Mouse (Mus musculus): Measurements from ENCODE around the gene Nt5c.
A peak's percentile ranks its signal among the peaks of the same experiment; 100 is the strongest.

Nt5c gene

DNA sequence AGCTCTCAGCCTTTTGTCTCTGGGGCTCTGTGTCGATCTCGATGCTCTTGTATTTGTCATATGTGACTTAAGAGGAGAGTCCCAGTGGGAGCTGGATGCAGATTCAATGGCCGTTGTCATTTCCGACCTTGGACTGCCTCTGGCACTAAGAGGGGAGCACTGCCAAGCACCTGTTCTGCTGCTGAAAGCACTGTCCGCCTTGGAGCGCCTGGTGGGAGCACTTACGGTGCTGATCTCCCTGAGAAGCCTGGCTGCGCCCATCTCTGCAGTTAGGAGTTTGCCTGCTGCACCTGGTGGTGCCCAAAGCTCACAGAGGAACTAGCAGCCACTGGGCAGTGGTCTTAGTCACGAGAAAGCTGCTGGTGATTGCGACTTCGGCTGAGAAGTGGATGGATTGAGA, 8.4 kb downstream of the Nt5c start:
- no peak for TF ChIP-seq GATA4 (IDR thresholded peaks at IDR 0.05; ENCODE audit: insufficient replicate concordance, low read length)

DNA sequence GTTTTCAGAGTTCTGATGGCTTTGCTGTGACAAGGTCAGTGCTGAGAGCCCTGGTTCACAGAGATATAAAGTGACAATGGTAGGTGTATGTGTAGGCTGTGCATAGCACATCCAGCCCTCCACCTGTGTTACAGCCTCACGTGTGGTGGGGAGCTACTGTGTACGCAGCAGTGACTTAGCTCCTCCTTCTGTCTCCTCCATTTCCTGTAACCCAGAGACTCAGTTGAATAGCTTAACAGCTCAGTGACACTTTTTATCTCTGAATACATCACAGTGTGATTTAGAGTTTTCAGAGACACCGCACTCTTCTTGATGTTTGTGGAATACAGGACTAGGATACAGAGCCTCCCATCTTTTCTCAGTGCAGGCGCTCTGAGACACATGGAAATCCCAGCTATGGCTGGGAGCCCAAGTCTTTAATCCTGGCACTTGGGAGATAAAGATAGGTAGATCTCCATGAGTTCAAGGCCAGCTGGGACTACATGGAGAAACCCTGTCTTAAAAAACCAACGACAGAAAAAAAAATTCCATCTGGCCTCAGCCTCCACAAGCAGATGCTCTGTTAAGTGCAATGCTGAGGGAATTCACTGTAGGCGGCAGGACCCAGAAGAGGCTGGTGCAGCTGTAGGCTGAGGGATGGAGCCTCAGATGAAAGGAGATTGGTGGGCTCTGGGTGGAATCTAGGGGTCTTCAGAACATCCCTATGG, 10.0 kb downstream of the Nt5c start:
- no peak for TF ChIP-seq GATA4 (IDR thresholded peaks at IDR 0.05; ENCODE audit: insufficient replicate concordance, low read length)

DNA sequence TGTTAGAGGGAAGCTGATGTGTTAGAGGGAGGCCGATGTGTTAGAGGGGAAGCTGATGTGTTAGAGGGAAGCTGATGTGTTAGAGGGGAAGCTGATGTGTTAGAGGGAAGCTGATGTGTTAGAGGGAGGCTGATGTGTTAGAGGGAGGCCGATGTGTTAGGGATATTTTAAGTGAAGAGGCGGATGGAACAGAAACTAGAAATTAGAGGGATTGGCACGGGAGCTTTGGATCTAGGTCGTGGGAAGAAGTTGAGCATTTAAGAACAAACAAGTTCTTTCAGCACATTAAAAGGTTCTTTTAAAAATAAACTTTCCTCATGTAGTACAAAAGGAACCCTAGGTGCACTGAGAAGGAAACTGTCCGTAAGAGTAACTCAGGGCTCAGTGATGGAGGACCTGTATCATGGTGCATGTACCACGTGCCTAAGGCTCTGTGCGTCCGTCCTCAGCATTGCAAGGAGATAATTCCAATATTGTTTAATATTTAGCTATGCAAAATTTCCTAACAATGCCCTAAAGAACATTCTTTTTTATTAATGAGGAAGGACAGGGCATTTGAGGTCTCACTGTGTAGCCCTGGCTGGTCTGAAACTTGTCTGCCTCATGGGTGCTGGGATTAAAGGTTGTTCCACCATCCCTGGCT, 13.2 kb downstream of the Nt5c start:
- no peak for TF ChIP-seq GATA4 (IDR thresholded peaks at IDR 0.05; ENCODE audit: insufficient replicate concordance, low read length)

DNA sequence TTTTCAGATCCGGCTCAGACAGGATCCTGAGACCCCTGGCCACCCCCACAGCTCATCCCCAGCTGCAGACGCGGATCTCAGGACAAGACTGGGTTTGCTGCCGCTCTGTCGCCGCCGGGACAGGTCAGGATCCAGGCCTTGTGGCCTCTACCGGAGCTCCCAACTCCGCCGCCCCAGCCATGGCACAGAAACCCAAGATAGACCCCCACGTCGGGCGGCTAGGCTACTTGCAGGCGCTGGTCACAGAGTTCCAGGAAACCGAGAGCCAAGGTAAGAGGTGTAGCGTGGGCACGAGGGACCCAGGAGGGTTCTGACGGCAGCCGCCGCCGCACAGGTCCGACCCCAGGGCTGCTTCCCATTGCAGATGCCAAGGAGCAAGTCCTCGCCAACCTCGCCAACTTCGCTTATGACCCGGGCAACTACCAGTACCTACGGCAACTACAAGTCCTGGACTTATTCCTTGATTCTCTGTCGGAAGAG, 15.9 kb downstream of the Nt5c start:
- no peak for TF ChIP-seq GATA4 (IDR thresholded peaks at IDR 0.05; ENCODE audit: insufficient replicate concordance, low read length)

DNA sequence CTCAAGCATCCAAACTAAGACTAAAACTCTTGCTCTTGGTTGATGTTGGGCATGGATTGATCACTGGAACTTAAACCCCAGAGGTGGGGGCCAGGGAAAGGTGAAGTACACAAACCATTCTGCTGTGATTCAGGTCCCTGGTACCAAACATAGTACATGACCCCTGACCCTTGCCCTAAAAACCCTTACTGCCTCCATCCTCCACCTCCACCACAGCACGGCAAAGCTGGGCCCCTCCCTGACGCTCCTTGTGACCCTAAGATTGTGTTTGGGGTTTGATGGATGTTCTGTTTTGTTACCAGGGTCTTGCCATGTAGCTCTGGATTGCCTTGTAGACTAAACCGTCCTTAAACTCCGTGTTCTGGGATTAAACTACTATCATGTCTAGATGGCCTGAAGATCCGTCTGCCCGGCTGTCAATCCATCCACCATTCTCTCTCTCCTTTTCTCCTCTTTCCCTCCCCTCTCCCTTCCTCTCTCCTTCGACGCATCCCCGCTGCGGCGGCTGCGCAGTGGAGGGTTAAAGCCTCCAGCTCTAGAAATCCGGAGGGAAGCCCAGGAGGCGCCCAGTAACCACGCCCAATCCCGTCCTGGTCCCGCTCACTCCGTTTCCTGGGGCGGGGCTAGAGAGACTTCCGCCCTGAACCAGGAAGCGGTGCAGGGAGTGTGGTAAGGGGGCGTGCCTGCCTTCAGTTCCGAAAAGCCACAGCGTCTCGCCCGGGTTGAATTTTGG, 16.5 kb downstream of the Nt5c start, which contains the start of gene Armc7:
Armc7 (plus strand) TSS at position 643 of the 733 bp plus-strand sequence.
- no peak for TF ChIP-seq GATA4 (IDR thresholded peaks at IDR 0.05; ENCODE audit: insufficient replicate concordance, low read length)

DNA sequence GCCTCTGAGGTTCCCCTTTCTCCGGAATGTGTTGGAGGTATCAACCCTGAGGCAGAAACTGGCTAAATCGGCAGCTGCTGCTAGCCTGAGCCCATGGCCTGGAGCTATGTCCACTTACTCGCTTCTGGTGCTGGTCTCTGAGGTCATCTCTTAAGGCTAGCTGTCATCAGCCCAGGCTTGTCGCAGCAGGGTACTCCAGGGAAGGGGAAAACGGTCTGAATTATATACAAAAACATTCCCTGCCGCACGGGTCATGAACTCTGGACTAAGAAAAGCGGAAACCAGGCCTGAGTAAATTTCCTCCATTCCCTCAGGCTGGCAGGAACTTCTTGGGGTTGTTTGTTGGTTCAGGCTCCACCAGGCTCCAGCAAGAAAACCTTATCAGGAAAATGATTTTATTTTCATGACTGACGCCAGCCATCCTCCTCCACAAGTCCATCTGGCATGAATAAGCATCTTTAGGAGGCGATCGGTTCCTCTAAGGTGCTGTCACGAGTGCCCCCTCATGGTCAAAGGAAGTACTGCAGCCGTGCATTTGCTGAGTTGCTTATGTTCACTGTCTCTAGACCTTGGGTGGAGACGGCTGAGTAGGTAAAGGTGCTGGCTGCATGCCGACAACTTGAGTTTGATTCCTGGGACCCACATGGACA, 17.9 kb downstream of the Nt5c start:
- peak; percentile 81 for TF ChIP-seq GATA4 (IDR thresholded peaks at IDR 0.05; ENCODE audit: insufficient replicate concordance, low read length)

DNA sequence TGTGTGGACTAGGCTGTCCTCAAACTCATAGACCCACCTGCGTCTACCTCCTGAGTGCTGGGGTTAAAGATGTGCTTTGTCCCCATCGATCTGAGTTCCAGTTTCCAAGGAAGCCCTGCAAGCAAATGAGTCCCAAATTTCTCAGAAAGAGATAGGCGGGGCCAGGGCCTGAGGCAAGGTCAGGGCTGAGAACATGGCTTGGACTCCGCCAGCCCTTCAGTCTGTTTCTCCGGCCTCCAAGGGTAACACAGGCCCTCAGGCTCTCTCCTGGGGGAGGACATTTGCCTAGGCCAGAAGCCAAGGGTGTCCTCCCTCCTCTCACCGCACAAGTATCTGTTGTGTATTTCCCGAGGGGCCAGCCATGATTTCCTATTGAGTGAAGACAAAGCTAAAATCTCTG, 19.5 kb downstream of the Nt5c start:
- TF ChIP-seq GATA4 (IDR thresholded peaks at IDR 0.05; ENCODE audit: insufficient replicate concordance, low read length): no peak

DNA sequence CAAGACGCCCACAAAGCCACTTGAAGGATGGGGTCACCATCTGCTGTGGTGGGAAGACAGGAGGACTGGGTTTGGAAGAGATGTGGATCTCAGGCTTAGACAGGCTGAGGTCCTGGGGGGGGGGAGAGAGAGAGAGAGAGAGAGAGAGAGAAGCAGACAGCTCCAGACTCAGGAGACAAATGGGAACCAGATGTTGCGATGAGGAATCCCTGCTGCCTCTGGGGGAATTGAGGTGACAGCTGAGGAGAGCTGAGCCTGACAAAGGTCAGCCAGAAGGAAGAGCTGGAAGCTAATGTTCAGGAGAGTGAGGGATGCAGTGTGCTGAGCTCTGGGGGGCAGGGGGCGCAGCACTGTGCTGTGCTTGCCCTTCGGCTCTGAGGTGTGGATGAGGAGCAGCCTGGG, 24.4 kb downstream of the Nt5c start:
- no peak for TF ChIP-seq GATA4 (IDR thresholded peaks at IDR 0.05; ENCODE audit: insufficient replicate concordance, low read length)

DNA sequence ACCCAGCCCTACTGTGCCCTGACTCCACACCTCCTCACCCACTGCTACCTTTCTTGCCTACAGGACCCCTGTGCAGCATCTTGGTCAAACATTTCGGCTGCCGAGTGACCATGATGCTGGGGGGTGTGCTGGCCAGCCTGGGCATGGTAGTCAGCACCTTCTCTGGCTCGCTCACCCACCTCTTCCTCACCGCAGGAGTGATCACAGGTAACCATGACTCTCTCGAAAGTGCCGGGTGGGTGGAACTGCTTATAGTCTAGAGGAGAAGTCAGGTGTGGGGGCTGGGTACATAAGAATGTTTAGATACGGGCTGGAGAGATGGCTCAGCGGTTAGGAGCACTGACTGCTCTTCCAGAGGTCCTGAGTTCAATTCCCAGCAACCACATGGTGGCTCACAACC, 26.8 kb downstream of the Nt5c start:
- no peak for TF ChIP-seq GATA4 (IDR thresholded peaks at IDR 0.05; ENCODE audit: insufficient replicate concordance, low read length)

DNA sequence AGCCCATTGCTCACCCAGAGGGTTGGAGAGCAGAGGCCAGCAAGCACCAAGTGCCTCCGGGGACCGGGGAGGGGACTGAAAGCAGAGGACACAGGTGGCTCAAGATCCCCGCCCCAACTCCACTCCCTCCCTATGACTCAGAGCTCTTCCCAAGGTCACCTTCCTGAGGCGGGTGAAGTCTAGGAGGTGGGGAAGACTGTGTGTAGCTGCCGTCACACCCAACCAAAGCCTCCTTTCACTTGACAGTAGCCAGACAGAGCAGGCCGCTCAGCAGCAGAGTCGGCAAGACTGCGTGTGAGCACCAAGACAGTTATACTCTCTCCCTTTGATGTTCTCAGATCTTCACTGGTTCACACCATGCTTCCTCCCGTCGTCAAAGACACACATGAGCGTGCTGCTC, 28.3 kb downstream of the Nt5c start:
- TF ChIP-seq GATA4 (IDR thresholded peaks at IDR 0.05; ENCODE audit: insufficient replicate concordance, low read length): no peak

DNA sequence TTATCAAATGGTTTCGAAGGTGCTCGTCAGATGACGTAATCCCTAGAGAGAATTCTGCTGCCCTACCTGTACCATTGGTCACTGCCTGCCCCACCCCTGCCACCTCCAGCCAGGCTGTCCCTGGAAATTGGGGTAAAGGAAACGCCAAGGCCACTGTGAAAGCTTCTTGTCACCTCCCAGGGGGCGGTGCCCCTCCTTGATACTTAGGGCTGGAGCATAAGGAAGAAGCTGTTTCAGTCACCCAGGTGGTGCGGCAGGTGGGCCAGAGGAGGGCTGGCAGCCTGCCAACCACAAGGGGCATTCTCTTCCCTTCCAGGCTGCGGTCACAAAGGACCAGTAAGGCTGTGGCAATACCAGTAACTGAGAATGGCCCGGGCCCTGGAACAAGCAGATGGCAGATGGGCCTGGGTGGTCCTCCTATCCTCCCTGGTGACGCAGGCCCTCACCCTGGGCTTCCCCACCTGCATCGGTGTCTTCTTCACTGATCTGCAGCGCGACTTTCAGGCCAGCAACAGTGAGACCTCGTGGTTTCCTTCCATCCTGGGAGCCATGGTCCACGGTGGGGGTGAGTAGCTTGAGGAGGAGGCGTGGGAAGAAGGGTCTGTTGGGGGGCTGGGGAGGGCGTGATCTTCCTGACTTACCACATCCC, 29.3 kb downstream of the Nt5c start, which contains the start of gene Slc16a5:
Slc16a5 (plus strand) TSS at position 232 of the 649 bp plus-strand sequence.
- no peak for TF ChIP-seq GATA4 (IDR thresholded peaks at IDR 0.05; ENCODE audit: insufficient replicate concordance, low read length)

DNA sequence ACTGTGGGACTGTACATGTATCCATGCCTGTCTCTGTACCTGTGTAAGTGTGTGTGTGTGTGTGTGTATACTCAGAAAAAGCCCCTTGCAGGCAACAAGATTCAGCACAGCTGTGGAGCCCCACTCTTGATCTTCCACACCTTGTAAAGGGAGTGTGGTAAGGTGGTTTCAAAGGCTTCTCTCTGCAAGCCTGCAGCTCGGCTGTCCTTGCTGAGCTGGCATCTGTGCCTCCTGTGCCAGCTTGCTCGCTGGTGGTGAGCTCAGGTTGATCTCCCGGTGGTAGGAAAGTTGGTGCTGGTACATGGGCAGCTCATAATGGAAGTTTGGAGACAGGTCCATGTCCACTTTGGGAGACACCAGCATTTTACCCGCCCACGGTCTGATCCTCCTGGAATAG, 29.8 kb downstream of the Nt5c start:
- TF ChIP-seq GATA4 (IDR thresholded peaks at IDR 0.05; ENCODE audit: insufficient replicate concordance, low read length): no peak

DNA sequence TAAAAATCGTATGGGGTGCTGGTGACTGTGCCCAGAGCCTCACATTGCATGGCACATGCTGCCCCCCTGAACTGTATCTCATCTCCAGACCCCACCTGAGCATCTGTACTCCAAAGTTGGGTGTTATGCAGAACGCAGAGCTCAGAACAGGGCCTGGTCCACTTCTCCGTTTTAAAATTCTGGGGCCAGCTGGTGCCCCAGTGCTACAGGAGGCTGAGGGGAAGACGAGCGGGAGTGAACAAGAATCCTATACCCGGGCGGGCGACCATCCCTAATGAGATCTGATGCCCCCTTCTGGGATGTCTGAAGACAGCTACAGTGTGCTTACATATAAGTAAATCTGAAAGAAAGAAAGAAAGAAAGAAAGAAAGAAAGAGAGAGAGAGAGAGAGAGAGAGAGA, 30.7 kb downstream of the Nt5c start:
- TF ChIP-seq GATA4 (IDR thresholded peaks at IDR 0.05; ENCODE audit: insufficient replicate concordance, low read length): no peak

DNA sequence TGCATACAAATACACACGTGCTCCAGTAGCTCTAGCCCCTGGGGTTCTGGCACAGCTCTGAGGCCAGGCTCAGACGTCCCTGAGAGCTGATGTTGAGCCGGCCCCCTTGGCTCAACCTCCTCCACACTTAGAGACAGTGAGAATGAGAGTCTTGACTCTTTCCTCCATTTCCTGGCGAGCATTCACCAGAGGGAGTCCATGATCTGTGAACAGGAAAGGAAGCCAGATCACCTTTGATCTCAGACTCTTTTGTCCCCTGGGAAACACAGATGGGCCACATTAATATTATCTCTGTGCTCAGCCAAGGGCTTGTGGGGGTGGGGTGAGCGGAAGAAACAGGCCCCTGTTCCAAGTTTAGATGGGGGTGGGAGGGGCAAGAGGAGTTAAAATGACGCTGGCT, 34.3 kb downstream of the Nt5c start:
- TF ChIP-seq GATA4 (IDR thresholded peaks at IDR 0.05; ENCODE audit: insufficient replicate concordance, low read length): peak; percentile 20; the same call in 1 of the 2 replicates

DNA sequence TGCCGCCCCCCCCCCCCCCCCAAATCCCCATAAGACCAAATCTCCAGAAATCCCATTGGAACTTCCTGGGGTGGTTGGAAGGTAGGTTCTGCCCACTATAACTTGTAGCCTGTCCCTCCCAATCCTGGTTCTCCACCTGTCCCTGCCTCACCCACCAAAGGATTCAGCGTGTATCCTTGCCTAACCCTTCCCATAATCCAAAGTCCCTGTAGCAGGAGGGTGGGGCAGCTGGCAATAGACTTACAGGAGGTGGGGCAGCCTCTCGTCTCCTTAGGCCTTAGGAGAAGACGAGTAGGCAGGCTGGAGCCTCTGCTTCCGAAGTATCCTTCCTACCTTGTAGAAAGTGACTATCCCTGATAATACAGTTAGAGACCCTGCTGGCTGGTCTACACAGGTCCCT, 35.5 kb downstream of the Nt5c start:
- no peak for TF ChIP-seq GATA4 (IDR thresholded peaks at IDR 0.05; ENCODE audit: insufficient replicate concordance, low read length)

All from liver, adult (tissue).